Mouse (Mus musculus): ENCODE results near the gene 5730409E04Rik. TPM values are rescaled to one million over a fixed set of nuclear protein-coding genes. Genes with fewer than 3 reads are reported as not detected.

5730409E04Rik gene
- polyA plus RNA-seq, 1 experiment from 2014 or later: 1.7 TPM

- Histone ChIP-seq H3K27ac (ENCODE audit: low read depth, low read length) (no peak overlapping the region), H3K27me3 (ENCODE audit: control insufficient read depth, insufficient read depth, low read length) (no peaks in the 10 kb centered on the region), H3K4me2 (ENCODE audit: low read depth, low read length, severe bottlenecking) (no peak overlapping the region), H3K4me3 (ENCODE audit: low read depth, low read length) (no peak overlapping the region), H3K36me3 (ENCODE audit: control insufficient read depth, insufficient read depth, low read length) (no peaks in the 10 kb centered on the region), H3K9ac (ENCODE audit: low read length) (no peak overlapping the region), H3K4me1 (replicated peaks; ENCODE audit: control insufficient read depth, insufficient read depth, low read length) (peaks cover 8% of the 10 kb centered on the region; the same call in 1 of the 2 replicates), H3K9me3 (ENCODE audit: control insufficient read depth, low read length) (no peaks in the 10 kb centered on the region)
- 75% methylated on average over 10 of the region's 10 CpGs for WGBS
- ATAC-seq (replicated peaks; ENCODE audit: low FRiP score): no peak
- DNase-seq (ENCODE audit: low spot score): no peak
Measured at GRCm38 (mm10) chr4:126644333-126644963, 34.8 kb downstream of the 5730409E04Rik start.

- Histone ChIP-seq H3K4me2 (ENCODE audit: low read depth, low read length, severe bottlenecking) (peak overlapping the region; percentile 24; the same call in 1 of the 2 replicates), H3K27ac (ENCODE audit: low read depth, low read length) (0 out of 2 replicates have a peak overlapping the region, but pooled peaks have one; percentile 41), H3K9ac (ENCODE audit: low read length) (0 out of 2 replicates have a peak overlapping the region, but pooled peaks have one; percentile 1), H3K4me1 (replicated peaks; ENCODE audit: control insufficient read depth, insufficient read depth, low read length) (peaks cover 8% of the 10 kb centered on the region; the same call in 1 of the 2 replicates), H3K27me3 (ENCODE audit: control insufficient read depth, insufficient read depth, low read length) (no peaks in the 10 kb centered on the region), H3K36me3 (ENCODE audit: control insufficient read depth, insufficient read depth, low read length) (no peaks in the 10 kb centered on the region), H3K4me3 (ENCODE audit: low read depth, low read length) (no peak overlapping the region), H3K9me3 (ENCODE audit: control insufficient read depth, low read length) (no peaks in the 10 kb centered on the region)
- ATAC-seq (replicated peaks; ENCODE audit: low FRiP score): no peak; the same call in none of the 2 replicates
- WGBS: 19% methylated on average over 24 of the region's 24 CpGs
- DNase-seq (ENCODE audit: low spot score): peak; percentile 63
Measured at GRCm38 (mm10) chr4:126647996-126648910, 38.6 kb downstream of the 5730409E04Rik start.

- no peak overlapping the region for H3K4me3 ChIP-seq (ENCODE audit: low read depth, low read length)
- H3K4me1 ChIP-seq (replicated peaks; ENCODE audit: control insufficient read depth, insufficient read depth, low read length): peaks cover 6% of the 10 kb centered on the region; the same call in 1 of the 2 replicates
- no peak overlapping the region for H3K4me2 ChIP-seq (ENCODE audit: low read depth, low read length, severe bottlenecking)
- H3K9me3 ChIP-seq (ENCODE audit: control insufficient read depth, low read length): no peaks in the 10 kb centered on the region
- H3K27me3 ChIP-seq (ENCODE audit: control insufficient read depth, insufficient read depth, low read length): no peaks in the 10 kb centered on the region; the same call in 1 of the 2 replicates
- no peak overlapping the region for H3K27ac ChIP-seq (ENCODE audit: low read depth, low read length)
- H3K36me3 ChIP-seq (ENCODE audit: control insufficient read depth, insufficient read depth, low read length): no peaks in the 10 kb centered on the region
- DNase-seq (ENCODE audit: low spot score) (no peak), ATAC-seq (replicated peaks; ENCODE audit: low FRiP score) (no peak)
- no peak overlapping the region for H3K9ac ChIP-seq (ENCODE audit: low read length)
- WGBS: 81% methylated on average over 5 of the region's 5 CpGs
Measured at GRCm38 (mm10) chr4:126653148-126653547, 43.5 kb downstream of the 5730409E04Rik start.

GRCm38 (mm10) chr4:126655356-126655755 lies 45.7 kb downstream of the 5730409E04Rik start:
- H3K4me2 ChIP-seq (ENCODE audit: low read depth, low read length, severe bottlenecking): no peak overlapping the region
- 15% methylated on average over 9 of the region's 9 CpGs for WGBS
- H3K9me3 ChIP-seq (ENCODE audit: control insufficient read depth, low read length): no peaks in the 10 kb centered on the region
- no peaks in the 10 kb centered on the region; the same call in 1 of the 2 replicates for H3K27me3 ChIP-seq (ENCODE audit: control insufficient read depth, insufficient read depth, low read length)
- no peak for ATAC-seq (replicated peaks; ENCODE audit: low FRiP score)
- H3K4me3 ChIP-seq (ENCODE audit: low read depth, low read length): no peak overlapping the region
- no peak overlapping the region for H3K9ac ChIP-seq (ENCODE audit: low read length)
- H3K4me1 ChIP-seq (replicated peaks; ENCODE audit: control insufficient read depth, insufficient read depth, low read length): no peaks in the 10 kb centered on the region
- H3K27ac ChIP-seq (ENCODE audit: low read depth, low read length): no peak overlapping the region
- peak; percentile 75 for DNase-seq (ENCODE audit: low spot score)
- no peaks in the 10 kb centered on the region for H3K36me3 ChIP-seq (ENCODE audit: control insufficient read depth, insufficient read depth, low read length)

- ATAC-seq (replicated peaks; ENCODE audit: low FRiP score) (no peak), DNase-seq (ENCODE audit: low spot score) (no peak)
- H3K9me3 ChIP-seq (ENCODE audit: control insufficient read depth, low read length): no peaks in the 10 kb centered on the region
- H3K27ac ChIP-seq (ENCODE audit: low read depth, low read length): no peak overlapping the region
- H3K4me3 ChIP-seq (ENCODE audit: low read depth, low read length): no peak overlapping the region
- no peak overlapping the region for H3K9ac ChIP-seq (ENCODE audit: low read length)
- no peak overlapping the region for H3K4me2 ChIP-seq (ENCODE audit: low read depth, low read length, severe bottlenecking)
- WGBS: 81% methylated on average over 7 of the region's 7 CpGs
- no peaks in the 10 kb centered on the region for H3K36me3 ChIP-seq (ENCODE audit: control insufficient read depth, insufficient read depth, low read length)
- H3K4me1 ChIP-seq (replicated peaks; ENCODE audit: control insufficient read depth, insufficient read depth, low read length): no peaks in the 10 kb centered on the region
- H3K27me3 ChIP-seq (ENCODE audit: control insufficient read depth, insufficient read depth, low read length): no peaks in the 10 kb centered on the region; the same call in 1 of the 2 replicates
Measured at GRCm38 (mm10) chr4:126661249-126661648, 51.6 kb downstream of the 5730409E04Rik start.

Small RNA genes lying within 50 kb of the gene (microRNA-seq; reads per million reads assigned to microRNA genes)
- gene Mir7119 (ENCODE audit: insufficient number of aligned reads): not detected

Other genes starting within 250 kb of the 5730409E04Rik start
- 16.0 and 21.9 TPM in 2 replicates for gene Ago3, start 180.3 kb upstream of the 5730409E04Rik start, polyA plus RNA-seq (2014; fragmentation: Nextera tagmentation; extraction: Ambion mirVana)
- 23.2 and 26.8 TPM in 2 replicates for gene Ago1, start 141.2 kb upstream of the 5730409E04Rik start, polyA plus RNA-seq (2014; fragmentation: Nextera tagmentation; extraction: Ambion mirVana)
- 3.4 and 3.6 TPM in 2 replicates for gene Ago4, start 76.3 kb upstream of the 5730409E04Rik start, polyA plus RNA-seq (2014; fragmentation: Nextera tagmentation; extraction: Ambion mirVana)
- gene Clspn, start 52.9 kb upstream of the 5730409E04Rik start, polyA plus RNA-seq (2014; fragmentation: Nextera tagmentation; extraction: Ambion mirVana): 62.7 and 71.2 TPM in 2 replicates
- gene Psmb2, start 67.8 kb downstream of the 5730409E04Rik start, polyA plus RNA-seq (2014; fragmentation: Nextera tagmentation; extraction: Ambion mirVana): 503 and 528 TPM in 2 replicates
- gene Tfap2e, start 126.4 kb downstream of the 5730409E04Rik start, polyA plus RNA-seq (2014; fragmentation: Nextera tagmentation; extraction: Ambion mirVana): 0.21 and 0.32 TPM in 2 replicates
- 37.3 and 39.7 TPM in 2 replicates for gene Ncdn, start 143.6 kb downstream of the 5730409E04Rik start, polyA plus RNA-seq (2014; fragmentation: Nextera tagmentation; extraction: Ambion mirVana)
- 30.1 and 31.5 TPM in 2 replicates for gene AU040320, start 143.7 kb downstream of the 5730409E04Rik start, polyA plus RNA-seq (2014; fragmentation: Nextera tagmentation; extraction: Ambion mirVana)